Mouse (Mus musculus): ENCODE data around the gene Lgmn. TPM values are rescaled to one million over a fixed set of nuclear protein-coding genes. Genes with fewer than 3 reads are reported as not detected.

Lgmn gene
- total RNA-seq, 2 experiments from 2014 or later, result 26.2 to 27.7 TPM

GRCm38 (mm10) chr12:102437952-102438351 lies 1.7 kb downstream of the Lgmn start:
- DNase-seq, result no peak

DNA sequence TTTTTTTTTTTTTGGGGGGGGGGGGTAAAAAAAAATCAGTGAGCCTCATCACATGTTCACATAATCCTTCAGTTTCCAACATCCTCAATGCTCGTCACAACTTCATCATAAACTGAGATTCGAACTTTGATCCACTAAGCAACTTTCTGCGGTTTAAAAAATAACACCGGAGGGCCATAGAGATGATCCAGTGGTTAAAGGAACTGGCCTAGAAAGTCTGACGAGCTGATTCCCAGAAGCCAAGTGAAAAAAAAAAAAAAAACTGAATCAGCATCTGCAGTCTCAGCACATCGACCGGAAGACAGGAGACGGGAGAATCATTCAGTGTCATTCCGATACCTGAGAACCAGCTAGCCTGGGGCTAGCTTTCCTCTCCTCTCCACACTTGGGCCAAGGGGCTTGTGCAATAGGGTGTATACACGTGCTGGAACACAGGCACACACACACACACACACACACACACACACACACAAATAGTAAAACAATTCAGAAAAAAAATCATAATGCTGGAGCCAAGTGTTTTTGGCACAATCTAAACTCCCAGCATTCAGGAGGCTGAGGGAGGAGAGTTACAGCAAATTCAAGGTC lies 2.6 kb downstream of the Lgmn start:
- no peak for DNase-seq
- intact Hi-C loops (cut with DNase I), result no loop called here

More at GRCm38 (mm10) chr12:102437952-102438351, 1.7 kb downstream of the Lgmn start:
- intact Hi-C loops (cut with DNase I), result no loop called here

GRCm38 (mm10) chr12:102434107-102434506 lies 5.5 kb downstream of the Lgmn start:
- intact Hi-C loops (cut with DNase I), result no loop called here
- DNase-seq, result no peak

DNA sequence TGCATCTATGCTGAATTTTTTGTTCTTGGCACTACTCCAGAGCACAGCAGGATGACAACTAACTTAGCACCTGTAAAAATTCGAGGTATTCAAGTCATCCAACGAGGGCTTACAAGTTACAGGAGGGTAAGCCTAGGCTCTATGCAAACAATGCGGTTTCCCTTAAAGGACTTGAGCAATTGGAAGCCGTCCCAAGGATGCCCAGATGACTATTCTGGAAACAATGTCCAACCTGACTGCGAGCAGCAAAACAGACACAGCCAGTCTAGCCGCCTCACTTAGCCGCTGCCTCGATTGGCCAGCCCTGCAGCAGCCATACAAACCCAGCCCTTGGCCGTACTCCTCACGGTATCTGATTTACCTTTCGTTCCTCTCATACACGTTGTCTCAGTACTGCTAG lies 7.4 kb downstream of the Lgmn start:
- intact Hi-C loops (cut with DNase I), result no loop called here
- DNase-seq, result no peak

DNA sequence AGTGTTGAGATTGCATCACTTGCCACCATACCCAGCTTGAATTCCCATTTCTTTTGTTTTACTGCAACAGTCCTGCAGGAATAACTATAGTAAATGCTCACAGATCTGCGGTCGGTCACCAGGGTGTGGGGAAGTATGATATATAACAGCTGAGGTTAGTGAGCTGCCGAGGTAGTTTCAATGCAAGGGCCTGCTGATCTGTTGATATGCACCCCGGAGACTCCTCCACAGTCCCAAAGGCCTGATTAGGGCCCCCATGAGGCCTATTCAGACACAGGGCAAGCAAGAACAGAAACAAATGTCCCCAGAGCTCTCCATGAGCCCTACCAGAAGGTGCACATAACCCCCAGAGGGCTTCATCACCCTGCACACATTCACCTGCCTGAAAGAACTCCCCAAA lies 9.4 kb downstream of the Lgmn start:
- intact Hi-C loops (cut with DNase I), result no loop called here
- no peak for DNase-seq

DNA sequence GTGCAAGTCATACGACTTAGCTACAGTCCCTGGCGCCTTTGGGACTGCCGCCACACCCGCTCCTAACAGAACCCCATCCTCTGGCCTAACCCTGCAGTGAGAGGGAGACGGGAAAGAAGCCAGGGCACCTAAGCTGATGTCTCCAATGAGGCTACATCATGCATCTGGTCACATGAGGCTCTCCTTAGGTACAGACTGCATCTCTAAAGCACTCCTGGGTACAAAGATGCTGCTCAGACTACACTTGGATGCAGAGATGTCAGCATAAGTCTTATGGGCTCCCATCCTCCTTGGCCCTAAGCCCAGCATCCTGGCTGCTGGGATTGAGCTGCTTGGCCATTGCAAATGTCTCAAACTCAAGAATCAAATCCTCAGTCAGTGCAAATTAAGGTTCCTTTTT lies 10.0 kb downstream of the Lgmn start:
- no peak for DNase-seq
- intact Hi-C loops (cut with DNase I), result no loop called here

DNA sequence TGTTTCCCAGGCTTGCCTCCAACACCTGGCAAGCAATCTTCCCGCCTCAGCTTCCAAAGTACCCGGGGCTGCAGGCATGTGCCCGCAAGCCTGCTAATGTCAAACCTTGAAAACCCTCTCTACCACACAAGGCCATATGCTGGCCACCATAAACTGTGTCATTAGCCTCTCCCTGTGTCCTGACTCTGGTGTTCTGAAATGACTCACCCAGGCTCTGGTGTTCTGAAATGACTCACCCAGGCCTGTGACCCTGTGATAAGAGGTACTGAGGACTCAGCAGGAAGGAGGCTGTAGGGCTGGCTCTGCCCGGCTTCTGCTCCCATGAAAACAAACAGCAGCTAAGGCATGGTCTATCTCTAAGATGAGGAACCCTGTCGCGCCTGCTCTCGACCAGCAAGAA lies 13.3 kb downstream of the Lgmn start:
- DNase-seq, result no peak
- intact Hi-C loops (cut with DNase I), result no loop called here

DNA sequence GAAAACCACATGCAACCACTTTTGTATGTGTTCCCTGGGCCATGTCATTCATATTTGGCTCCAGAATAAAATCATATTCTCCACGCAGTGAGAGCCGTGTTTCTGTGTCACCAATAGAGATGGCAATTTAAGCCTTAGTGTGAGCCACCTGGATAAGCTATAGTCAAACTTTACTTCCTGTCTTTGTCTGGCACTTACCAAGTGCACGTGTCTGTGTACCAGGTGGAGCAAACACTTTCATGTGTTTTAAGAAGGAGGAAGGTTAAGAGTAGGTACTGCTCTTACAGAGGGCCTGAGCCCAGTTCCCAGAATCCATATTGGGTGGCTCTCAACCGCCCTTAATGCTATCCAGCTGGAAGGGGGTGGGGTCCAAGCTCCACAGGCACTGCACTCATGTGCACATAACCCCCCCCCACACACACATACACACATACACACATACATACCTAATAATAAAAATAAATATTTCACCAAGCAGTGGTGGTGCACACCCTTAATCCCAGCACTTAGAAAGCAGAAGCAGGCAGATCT lies 14.5 kb downstream of the Lgmn start:
- no peak for DNase-seq
- intact Hi-C loops (cut with DNase I), result no loop called here

- intact Hi-C loops (cut with DNase I), result no loop called here
- no peak for DNase-seq
Measured at GRCm38 (mm10) chr12:102424456-102424855, 15.2 kb downstream of the Lgmn start.

- DNase-seq, result no peak
- intact Hi-C loops (cut with DNase I), result no loop called here
Measured at GRCm38 (mm10) chr12:102423625-102424024, 16.0 kb downstream of the Lgmn start.

GRCm38 (mm10) chr12:102422623-102423320 lies 16.8 kb downstream of the Lgmn start:
- intact Hi-C loops (cut with DNase I), result no loop called here
- no peak for DNase-seq

DNA sequence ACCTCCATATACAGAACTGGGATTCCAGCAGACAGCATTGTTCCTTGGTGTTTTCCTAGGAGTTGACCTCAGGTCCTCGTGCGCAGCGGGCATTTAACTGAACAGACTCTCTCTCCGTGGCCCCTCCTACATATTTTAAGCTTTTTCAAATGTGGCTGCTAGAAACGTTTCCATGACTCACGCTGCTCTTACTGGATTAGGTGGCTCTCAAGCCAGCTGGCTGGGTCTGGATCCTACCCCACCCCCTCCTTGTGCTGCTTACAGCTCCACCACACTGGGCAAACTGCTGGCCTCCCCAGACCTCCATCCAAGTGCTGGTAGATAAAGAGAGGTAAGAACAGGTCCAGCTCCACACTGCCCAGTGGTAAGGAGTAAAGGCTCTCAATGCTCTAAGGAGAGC lies 17.5 kb downstream of the Lgmn start:
- intact Hi-C loops (cut with DNase I), result no loop called here
- peak in 1 of 2 experiments; percentile 39 for DNase-seq

DNA sequence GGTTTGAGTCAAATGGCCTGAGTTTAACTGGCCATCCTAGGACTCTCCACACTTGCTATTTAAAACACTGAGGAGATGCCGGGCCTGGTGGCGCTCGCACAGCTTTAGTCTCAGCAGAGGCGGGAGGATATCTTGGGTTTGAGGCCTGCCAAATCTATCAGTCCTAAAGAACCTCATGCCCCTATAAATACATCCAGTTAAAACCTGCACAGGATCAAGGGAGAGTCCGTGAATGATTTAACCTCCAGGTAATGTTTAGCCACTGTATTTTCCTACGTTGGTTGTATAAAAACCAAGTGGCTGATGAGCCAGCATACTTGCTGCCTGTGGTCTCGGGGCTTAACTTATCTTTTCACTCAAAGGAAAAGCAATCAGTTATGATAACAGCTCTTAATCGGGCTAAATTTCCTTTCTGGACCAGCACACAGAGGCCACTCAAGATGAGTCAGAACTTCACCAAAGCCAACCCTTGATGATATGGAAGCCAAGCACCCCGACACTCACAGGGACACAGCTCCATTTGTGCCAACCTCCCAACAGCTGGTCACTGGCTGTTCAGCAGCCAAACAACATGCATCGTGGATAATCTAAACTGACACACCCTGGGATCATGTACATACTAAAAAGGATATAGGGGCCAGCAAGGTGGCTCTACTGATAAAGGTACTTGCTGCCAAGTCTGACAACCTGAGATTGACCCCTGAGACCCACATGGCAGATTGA lies 19.3 kb downstream of the Lgmn start:
- intact Hi-C loops (cut with DNase I), result no loop called here
- DNase-seq, result no peak

DNA sequence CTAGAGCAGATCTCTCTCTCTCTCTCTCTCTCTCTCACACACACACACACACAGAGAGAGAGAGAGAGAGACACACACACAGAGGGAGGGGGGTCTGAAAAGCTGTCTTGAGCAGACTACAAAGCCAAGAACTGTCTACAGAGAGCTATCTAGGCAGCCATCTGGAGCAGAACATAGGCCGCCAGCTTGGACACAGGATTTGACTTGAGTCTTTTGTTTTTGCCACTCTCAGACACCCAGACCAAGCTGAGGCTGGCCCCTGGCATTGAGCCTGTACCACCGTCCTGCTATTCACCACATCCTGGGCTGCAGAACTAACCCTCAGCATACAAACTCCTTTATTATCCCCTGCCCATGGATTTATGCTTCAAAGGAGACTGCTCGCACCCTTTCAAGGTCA lies 20.1 kb downstream of the Lgmn start:
- intact Hi-C loops (cut with DNase I), result no loop called here
- no peak for DNase-seq

- intact Hi-C loops (cut with DNase I), result no loop called here
Measured at GRCm38 (mm10) chr12:102417701-102418100, 21.9 kb downstream of the Lgmn start.

DNA sequence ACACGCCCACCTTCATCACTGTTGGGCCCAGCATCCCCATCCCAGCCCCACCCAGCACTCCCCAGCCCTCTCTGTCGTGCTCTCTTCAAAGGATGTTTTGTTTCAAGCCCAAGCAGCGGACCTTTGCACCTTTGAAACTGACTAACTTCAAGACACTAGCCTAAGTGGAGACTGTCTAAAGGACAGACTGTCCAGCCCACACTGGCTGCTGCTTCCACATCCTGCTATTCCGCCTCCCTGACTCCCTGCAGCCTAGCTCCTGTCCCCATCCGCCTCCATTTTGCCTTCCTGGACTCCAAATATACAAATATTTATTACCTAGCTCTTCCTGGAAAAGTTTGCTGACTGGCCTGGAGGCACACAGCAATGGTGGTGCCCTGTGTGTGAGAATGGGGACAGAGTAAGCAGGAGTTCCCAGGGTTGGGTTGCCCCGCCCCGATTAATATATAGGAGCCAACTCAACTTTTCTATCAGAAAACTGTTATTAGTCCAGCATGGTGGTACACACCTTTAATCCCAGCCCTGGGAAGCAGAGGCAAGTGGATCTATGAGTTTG lies 22.6 kb downstream of the Lgmn start:
- DNase-seq, result no peak

More at GRCm38 (mm10) chr12:102417701-102418100, 21.9 kb downstream of the Lgmn start:
- DNase-seq, result no peak

DNA sequence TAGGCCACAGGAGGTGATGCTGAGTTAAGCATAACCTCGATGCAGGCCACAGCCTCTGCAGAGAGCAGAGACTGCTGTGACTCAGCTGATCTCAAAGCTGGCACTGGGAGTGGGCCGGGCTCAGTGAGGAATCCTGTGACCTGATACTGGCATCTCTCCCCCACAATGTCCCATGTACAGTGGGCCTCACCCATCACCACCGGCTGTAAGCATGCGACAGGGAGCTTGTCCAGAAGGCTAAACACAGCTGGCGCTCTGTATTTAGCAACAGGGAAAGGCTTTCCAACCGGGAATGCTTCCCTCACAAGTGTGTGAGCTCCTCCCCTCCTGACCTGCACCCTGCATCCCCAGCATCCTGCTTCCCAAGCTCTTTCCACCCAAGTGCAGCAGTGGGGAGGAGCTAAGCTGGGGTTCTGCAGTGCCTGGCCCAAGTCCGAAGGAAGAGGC lies 23.2 kb downstream of the Lgmn start:
- intact Hi-C loops (cut with DNase I), result no loop called here
- DNase-seq, result peak in 1 of 2 experiments; percentile 42

More for the DNA sequence above, 22.6 kb downstream of the Lgmn start:
- intact Hi-C loops (cut with DNase I), result no loop called here

GRCm38 (mm10) chr12:102414686-102415085 lies 24.9 kb downstream of the Lgmn start:
- DNase-seq, result no peak
- intact Hi-C loops (cut with DNase I), result no loop called here

- DNase-seq, result no peak
- intact Hi-C loops (cut with DNase I), result no loop called here
Measured at GRCm38 (mm10) chr12:102413171-102413570, 26.4 kb downstream of the Lgmn start.

DNA sequence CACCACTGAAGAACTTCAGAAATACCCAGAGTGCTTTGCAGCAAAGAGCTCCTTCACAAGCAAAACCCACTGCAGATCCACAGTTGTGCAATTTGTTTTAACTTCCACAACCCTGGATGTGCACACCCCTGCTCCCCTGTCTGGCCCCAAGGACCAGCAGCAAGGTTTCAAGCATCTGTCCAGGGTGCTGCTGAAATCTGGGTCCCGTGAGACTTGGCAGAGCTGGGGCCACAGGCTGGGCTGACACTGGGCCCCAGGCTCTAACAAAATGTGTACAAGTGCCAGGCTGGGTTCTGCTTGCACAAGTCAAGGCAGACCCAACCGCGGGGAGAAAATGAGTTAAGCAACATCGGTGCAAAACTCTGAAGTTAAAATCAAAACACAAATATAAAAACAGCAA lies 41.0 kb downstream of the Lgmn start:
- intact Hi-C loops (cut with DNase I), result no loop called here
- no peak for DNase-seq

Measured in gastrocnemius, postnatal 36 days (tissue).